Mouse (Mus musculus): ENCODE results near the gene Kif14.

Kif14 gene

GRCm38 (mm10) chr1:136466143-136466811 lies at the start of gene Kif14:
Gene Kif14 (plus strand): TSS chr1:136466343.
- peak; percentile 93 for DNase-seq (ENCODE audit: low spot score)

GRCm38 (mm10) chr1:136418393-136418792 lies 47.8 kb upstream of the Kif14 start:
- no peak for DNase-seq (ENCODE audit: low spot score)

- no peak for DNase-seq (ENCODE audit: low spot score)
Observed at GRCm38 (mm10) chr1:136427166-136427969, 38.8 kb upstream of the Kif14 start.

GRCm38 (mm10) chr1:136428981-136429380 lies 37.2 kb upstream of the Kif14 start:
- no peak for DNase-seq (ENCODE audit: low spot score)

- DNase-seq (ENCODE audit: low spot score), result no peak
Observed at GRCm38 (mm10) chr1:136430126-136430818, 35.9 kb upstream of the Kif14 start.

- DNase-seq (ENCODE audit: low spot score), result no peak
Observed at GRCm38 (mm10) chr1:136440741-136441140, 25.4 kb upstream of the Kif14 start.

- no peak for DNase-seq (ENCODE audit: low spot score)
Observed at GRCm38 (mm10) chr1:136442809-136443208, 23.3 kb upstream of the Kif14 start.

- DNase-seq (ENCODE audit: low spot score), result no peak
Observed at GRCm38 (mm10) chr1:136444555-136445255, 21.4 kb upstream of the Kif14 start.

- DNase-seq (ENCODE audit: low spot score), result no peak
Observed at GRCm38 (mm10) chr1:136446933-136447332, 19.2 kb upstream of the Kif14 start.

GRCm38 (mm10) chr1:136447338-136447737 lies 18.8 kb upstream of the Kif14 start:
- DNase-seq (ENCODE audit: low spot score), result no peak

GRCm38 (mm10) chr1:136449541-136449940 lies 16.6 kb upstream of the Kif14 start:
- no peak for DNase-seq (ENCODE audit: low spot score)

GRCm38 (mm10) chr1:136450206-136450605 lies 15.9 kb upstream of the Kif14 start:
- no peak for DNase-seq (ENCODE audit: low spot score)

- no peak for DNase-seq (ENCODE audit: low spot score)
Observed at GRCm38 (mm10) chr1:136452421-136452820, 13.7 kb upstream of the Kif14 start.

- DNase-seq (ENCODE audit: low spot score), result no peak
Observed at GRCm38 (mm10) chr1:136455756-136456585, 10.2 kb upstream of the Kif14 start.

GRCm38 (mm10) chr1:136456741-136457140 lies 9.4 kb upstream of the Kif14 start:
- no peak for DNase-seq (ENCODE audit: low spot score)

- DNase-seq (ENCODE audit: low spot score), result no peak
Observed at GRCm38 (mm10) chr1:136457403-136457802, 8.7 kb upstream of the Kif14 start.

- no peak for DNase-seq (ENCODE audit: low spot score)
Observed at GRCm38 (mm10) chr1:136458691-136459245, 7.4 kb upstream of the Kif14 start.

GRCm38 (mm10) chr1:136462443-136462842 lies 3.7 kb upstream of the Kif14 start:
- no peak for DNase-seq (ENCODE audit: low spot score)

- DNase-seq (ENCODE audit: low spot score), result no peak
Observed at GRCm38 (mm10) chr1:136465168-136465567, 975 bp upstream of the Kif14 start.

- no peak for DNase-seq (ENCODE audit: low spot score)
Observed at GRCm38 (mm10) chr1:136469408-136469807, 3.3 kb downstream of the Kif14 start.

GRCm38 (mm10) chr1:136470471-136470870 lies 4.3 kb downstream of the Kif14 start:
- DNase-seq (ENCODE audit: low spot score), result no peak

Data from spleen, adult 12 weeks (tissue).